Mouse (Mus musculus) embryonic facial prominence, embryonic 10.5 days (tissue): ENCODE results near the gene Sgsh. TPM values are rescaled to one million over a fixed set of nuclear protein-coding genes. Genes with fewer than 3 reads are reported as not detected.
A peak's percentile ranks its signal among the peaks of the same experiment; 100 is the strongest.

Source experiments
- DNase-seq: peaks from one replicate; pipeline ENCODE4 v3.0.0-alpha.2; 2017; ENCODE audit warnings: low spot score
- H3K27ac ChIP-seq: fragments of 300-500 bp; sonication (generic); replicated peaks from 2 replicates; pipeline ENCODE4 v1.5.1; 2016; ENCODE audit warnings: mild to moderate bottlenecking
- H3K27me3 ChIP-seq: fragments of 300-500 bp; sonication (generic); replicated peaks from 2 replicates; pipeline ENCODE4 v1.6.1; 2016; ENCODE audit warnings: low read depth, mild to moderate bottlenecking; ENCODE audit not compliant: poor library complexity, severe bottlenecking
- H3K36me3 ChIP-seq: fragments of 300-500 bp; sonication (generic); replicated peaks from 2 replicates; pipeline ENCODE4 v1.6.1; 2016; ENCODE audit warnings: mild to moderate bottlenecking, moderate library complexity
- H3K4me1 ChIP-seq: fragments of 300-500 bp; sonication (generic); 2 replicates; pipeline ENCODE4 v1.6.1; 2016
- H3K4me3 ChIP-seq: fragments of 300-500 bp; sonication (generic); 2 replicates; pipeline ENCODE4 v1.5.1; 2016; ENCODE audit warnings: mild to moderate bottlenecking, moderate library complexity
- H3K9me3 ChIP-seq: fragments of 300-500 bp; sonication (generic); 2 replicates; pipeline ENCODE4 v1.6.1; 2016; ENCODE audit warnings: mild to moderate bottlenecking
- WGBS: fragments of 180-500 bp; shearing (Covaris S2); methylation state at CpG from one replicate; pipeline ENCODE4 v1.1.7; 2016; 5-methylcytosine and 5-hydroxymethylcytosine counted together
- polyA plus RNA-seq: library from polyadenylated mRNA; unstranded; fragments of >200 nt; fragmentation: Nextera tagmentation; extraction: Ambion mirVana; gene quantifications from 2 replicates; pipeline ENCODE4 v1.2.1, GENCODE M21; 2016

Sgsh gene
- polyA plus RNA-seq, 1 experiment from 2014 or later: 5.5 TPM

DNA sequence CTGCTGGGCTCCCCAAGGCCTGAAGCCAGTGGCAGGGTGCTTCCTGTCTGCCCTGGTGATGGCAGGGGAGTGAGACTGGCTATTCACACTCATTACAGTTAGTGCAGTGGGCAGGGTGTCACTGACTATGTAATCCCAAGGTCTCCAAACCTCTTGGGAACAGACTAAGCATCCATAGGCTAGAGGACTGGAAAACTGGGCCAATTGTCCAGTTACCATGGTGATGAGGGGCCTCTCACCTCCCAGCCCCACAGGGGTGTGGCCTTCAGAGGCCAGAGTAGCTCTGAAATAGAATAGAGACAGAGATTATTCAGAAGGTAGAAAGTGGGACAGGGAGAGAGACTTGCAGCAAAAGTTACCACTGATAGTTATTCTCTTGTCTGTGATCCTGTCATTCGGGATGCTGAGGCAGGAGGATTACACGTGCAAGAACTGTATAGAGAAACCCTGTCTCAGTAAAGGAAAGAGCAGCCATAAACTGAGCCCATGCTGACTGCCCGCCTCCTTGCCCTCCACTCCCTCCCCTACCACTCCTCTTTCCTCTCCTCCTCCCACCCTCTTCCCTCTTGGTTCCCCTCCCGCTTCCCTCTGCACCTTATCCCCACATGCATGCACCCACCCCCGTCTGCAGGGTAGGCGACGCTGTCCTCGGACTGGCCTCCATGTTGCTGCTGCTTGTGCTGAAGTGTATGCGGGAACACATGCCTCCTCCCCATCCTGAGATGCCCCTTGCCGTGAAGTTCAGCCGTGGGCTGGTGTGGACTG, 7.6 kb upstream of the Sgsh start:
- H3K4me1 ChIP-seq: peaks cover 16% of the 10 kb centered on the region
- H3K27me3 ChIP-seq: no peaks in the 10 kb centered on the region
- peaks cover 69% of the 10 kb centered on the region for H3K36me3 ChIP-seq
- no peak for DNase-seq
- WGBS: 33% methylated on average over 11 of the region's 11 CpGs
- peak overlapping the region; percentile 39 for H3K4me3 ChIP-seq
- peak overlapping the region; percentile 61 for H3K27ac ChIP-seq
- no peaks in the 10 kb centered on the region for H3K9me3 ChIP-seq

DNA sequence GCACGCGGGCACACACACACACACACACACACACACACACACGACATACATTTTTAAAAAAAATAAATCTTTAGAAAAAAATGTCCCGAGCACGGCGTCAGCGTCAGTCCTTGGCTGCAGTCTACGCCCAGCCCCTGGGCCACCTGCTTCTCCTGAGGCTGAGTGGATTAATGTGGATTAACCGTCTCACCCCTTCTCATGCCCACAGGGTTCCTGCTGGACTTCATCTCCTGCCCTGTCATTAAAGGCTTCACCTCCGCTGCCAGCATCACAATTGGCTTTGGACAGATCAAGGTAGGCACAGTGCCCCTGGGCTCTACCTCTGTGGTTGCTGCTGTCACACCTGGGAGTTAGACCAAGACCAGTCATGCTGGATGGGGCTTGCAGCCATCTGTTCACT, 3.8 kb upstream of the Sgsh start:
- no peak overlapping the region for H3K27ac ChIP-seq
- peaks cover 40% of the 10 kb centered on the region for H3K4me1 ChIP-seq
- peaks cover 42% of the 10 kb centered on the region for H3K36me3 ChIP-seq
- peaks cover 2% of the 10 kb centered on the region; the same call in 1 of the 2 replicates for H3K27me3 ChIP-seq
- H3K9me3 ChIP-seq: no peaks in the 10 kb centered on the region
- no peak overlapping the region for H3K4me3 ChIP-seq
- 85% methylated on average over 10 of the region's 10 CpGs for WGBS
- no peak for DNase-seq

DNA sequence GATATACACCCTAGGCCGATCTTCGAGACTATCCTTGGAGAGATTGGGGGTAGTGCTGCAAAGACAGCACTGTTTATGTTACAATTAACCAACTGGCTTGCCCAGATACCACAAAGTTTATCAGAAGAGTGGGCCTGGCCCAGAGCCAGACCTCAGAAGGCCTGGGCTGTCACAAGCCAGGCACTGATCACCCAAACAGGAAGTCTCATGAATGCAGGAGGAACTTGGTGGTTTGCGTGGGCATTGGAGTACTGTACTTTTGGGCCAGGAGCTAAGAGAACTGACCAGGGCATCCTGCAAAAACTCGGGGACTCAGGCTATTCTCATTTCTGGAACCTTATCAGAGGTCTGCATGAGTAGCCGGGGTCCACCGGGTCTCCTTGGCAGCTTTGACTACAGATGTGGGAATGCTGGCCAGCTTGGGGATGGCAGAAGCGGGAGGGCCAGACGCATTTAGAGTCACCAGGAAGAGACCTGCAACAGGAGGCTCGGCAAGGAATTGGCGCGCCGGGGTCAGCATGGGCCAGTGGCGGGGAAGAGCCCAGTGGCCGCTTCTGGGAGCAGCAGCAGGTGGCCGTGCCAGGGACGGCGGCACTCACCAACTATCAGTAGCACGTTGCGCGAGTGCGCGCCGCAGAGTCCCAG, 416 bp downstream of the Sgsh start:
- Histone ChIP-seq H3K4me3 (peak overlapping the region; percentile 85), H3K27ac (peak overlapping the region; percentile 86), H3K36me3 (peaks cover 17% of the 10 kb centered on the region), H3K27me3 (peaks cover 11% of the 10 kb centered on the region; the same call in 1 of the 2 replicates), H3K4me1 (peaks cover 31% of the 10 kb centered on the region), H3K9me3 (no peaks in the 10 kb centered on the region)
- WGBS: 7% methylated on average over 23 of the region's 23 CpGs
- DNase-seq: no peak

DNA sequence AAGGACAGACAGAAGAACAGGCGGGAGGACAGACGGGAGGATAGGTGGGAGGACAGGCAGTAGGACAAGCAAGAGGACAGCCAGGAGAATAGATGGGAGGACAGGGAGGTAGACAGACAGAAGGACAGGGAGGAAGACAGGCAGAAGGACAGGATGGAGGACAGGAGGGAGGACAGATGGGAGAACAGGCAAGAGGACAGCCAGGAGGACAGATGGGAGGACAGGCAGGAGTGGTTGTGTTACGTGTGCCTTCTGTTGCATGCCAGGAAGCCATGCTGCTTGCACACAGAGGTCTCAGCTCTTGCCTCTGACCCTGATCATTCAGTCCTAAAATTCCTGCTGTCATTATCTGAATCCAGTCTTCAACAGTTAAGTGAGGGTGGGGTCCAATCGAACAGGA, 1.4 kb downstream of the Sgsh start:
- Histone ChIP-seq H3K4me3 (no peak overlapping the region), H3K27me3 (peaks cover 11% of the 10 kb centered on the region; the same call in 1 of the 2 replicates), H3K27ac (no peak overlapping the region), H3K36me3 (peaks cover 12% of the 10 kb centered on the region), H3K9me3 (no peaks in the 10 kb centered on the region), H3K4me1 (peaks cover 31% of the 10 kb centered on the region)
- WGBS: 84% methylated on average over 4 of the region's 4 CpGs
- no peak for DNase-seq

DNA sequence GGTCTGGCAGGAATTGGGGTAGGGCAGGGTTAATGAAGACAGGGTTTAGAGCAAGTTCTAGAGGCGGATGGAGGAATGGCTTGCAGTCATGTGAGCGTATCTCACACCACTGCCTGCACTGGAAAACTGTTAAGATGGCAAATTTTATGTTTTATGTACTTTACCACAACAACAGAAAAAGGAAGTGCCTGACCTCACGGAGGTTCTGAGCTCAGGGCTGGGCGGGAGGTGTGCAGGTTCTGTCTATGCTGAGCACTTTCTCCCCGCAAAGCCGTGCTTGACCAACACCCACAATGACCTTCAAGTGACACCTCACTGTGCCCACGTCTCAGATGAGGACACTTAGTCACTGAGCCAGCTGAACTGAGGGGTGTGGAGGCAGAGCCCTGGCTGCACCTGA, 3.2 kb downstream of the Sgsh start:
- Histone ChIP-seq H3K9me3 (no peaks in the 10 kb centered on the region), H3K4me1 (peaks cover 31% of the 10 kb centered on the region)
- WGBS: 83% methylated on average over 7 of the region's 7 CpGs

DNA sequence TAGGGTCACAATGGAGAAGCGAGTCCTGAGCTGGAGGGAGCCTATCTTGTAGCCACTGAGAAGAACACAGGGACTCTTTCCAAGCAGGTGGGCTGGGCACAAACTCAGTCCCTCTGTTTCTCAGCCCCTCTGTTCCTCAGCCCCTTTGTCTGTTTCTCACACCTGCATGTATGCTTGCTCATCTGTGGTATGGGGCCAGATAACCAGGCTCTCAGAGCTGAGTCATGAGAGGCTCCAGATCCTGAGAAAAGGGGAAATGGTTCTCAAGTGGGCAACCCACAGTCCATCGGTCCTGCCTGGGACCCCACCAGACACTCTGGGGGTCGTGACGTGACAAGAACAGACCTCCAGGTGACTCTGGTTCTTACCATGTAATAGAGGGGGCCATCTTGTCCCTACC, 8.2 kb downstream of the Sgsh start:
- no peak overlapping the region for H3K4me3 ChIP-seq
- H3K9me3 ChIP-seq: no peaks in the 10 kb centered on the region
- DNase-seq: no peak
- WGBS: 94% methylated on average over 4 of the region's 4 CpGs
- H3K27ac ChIP-seq: no peak overlapping the region
- peaks cover 19% of the 10 kb centered on the region; the same call in 1 of the 2 replicates for H3K36me3 ChIP-seq
- H3K27me3 ChIP-seq: no peaks in the 10 kb centered on the region
- H3K4me1 ChIP-seq: 0 out of 2 replicates have a peak, but pooled peaks cover 2% of the 10 kb centered on the region

More for the DNA sequence above, 3.2 kb downstream of the Sgsh start:
- Histone ChIP-seq H3K36me3 (0 out of 2 replicates have a peak, but pooled peaks cover 7% of the 10 kb centered on the region), H3K4me3 (no peak overlapping the region), H3K27me3 (peaks cover 11% of the 10 kb centered on the region; the same call in 1 of the 2 replicates), H3K27ac (no peak overlapping the region)
- no peak for DNase-seq

DNA sequence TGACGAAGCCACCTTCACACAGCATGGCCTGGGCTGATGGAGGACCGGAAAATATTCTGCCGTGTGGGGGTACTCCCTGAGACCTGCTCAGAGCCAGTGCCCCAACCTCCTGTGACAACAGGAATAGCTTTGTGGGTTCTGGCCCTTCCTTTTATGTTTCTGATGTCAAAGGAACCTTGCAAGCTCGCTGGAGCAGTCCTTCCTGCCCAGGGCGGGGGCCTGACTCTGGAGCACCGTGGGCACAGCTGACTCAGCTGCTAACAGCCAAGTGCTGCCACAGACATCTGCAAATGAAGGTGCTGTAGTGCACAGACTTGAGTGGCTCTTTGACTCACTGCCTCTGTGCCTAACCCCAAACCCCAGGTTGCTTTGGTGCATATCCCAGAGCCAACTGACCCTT, 10.5 kb downstream of the Sgsh start:
- DNase-seq: no peak
- Histone ChIP-seq H3K4me1 (0 out of 2 replicates have a peak, but pooled peaks cover 2% of the 10 kb centered on the region), H3K27ac (no peak overlapping the region), H3K9me3 (no peaks in the 10 kb centered on the region), H3K36me3 (peaks cover 19% of the 10 kb centered on the region; the same call in 1 of the 2 replicates), H3K4me3 (no peak overlapping the region), H3K27me3 (no peaks in the 10 kb centered on the region)
- 73% methylated on average over 6 of the region's 6 CpGs for WGBS

DNA sequence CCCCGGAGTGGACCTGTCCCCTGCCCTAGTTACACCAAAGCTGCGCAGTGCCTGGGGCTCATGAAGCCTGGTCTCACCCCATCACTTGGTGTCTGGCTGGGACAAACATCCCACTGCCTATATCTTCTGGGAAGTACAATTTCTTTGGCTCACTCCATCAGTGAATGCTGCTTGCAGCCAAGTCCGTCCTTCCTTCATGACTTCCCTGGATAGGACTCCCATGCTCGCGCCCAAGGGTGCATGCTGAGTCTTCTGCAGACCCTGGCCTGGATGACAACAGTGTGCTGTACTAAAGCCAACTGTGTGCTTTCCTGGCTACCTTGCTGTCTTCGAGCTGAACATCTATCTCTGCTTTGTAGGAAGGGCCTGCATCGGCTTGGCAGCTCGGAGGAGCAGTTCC, 11.2 kb downstream of the Sgsh start:
- 88% methylated on average over 8 of the region's 8 CpGs for WGBS
- no peak overlapping the region for H3K4me3 ChIP-seq

DNA sequence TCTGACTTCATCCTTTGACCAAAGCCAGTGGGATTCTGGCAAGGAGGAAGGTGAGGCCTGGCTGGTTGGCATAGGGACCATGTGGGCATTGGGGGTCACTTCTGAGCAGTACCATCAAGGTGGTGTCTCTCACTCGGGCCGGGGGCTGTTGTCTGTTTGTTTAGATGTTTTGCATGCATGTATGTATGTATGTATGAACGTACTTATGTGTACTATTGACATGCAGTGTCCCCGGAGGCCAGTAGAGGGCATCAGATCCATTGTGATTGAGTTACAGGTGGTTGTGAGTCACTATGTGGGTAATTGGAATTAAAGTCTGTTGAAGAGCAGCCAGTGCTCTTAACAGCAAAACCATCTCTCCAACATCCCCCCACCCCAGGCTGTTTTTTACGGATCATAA, 15.7 kb downstream of the Sgsh start:
- Histone ChIP-seq H3K4me1 (0 out of 2 replicates have a peak, but pooled peaks cover 7% of the 10 kb centered on the region), H3K27ac (no peak overlapping the region), H3K4me3 (no peak overlapping the region), H3K36me3 (no peaks in the 10 kb centered on the region), H3K27me3 (no peaks in the 10 kb centered on the region), H3K9me3 (no peaks in the 10 kb centered on the region)
- DNase-seq: peak; percentile 81
- WGBS: 7% methylated on average over 5 of the region's 5 CpGs

More for the DNA sequence above, 11.2 kb downstream of the Sgsh start:
- Histone ChIP-seq H3K4me1 (0 out of 2 replicates have a peak, but pooled peaks cover 7% of the 10 kb centered on the region), H3K27me3 (no peaks in the 10 kb centered on the region), H3K27ac (no peak overlapping the region), H3K36me3 (peaks cover 15% of the 10 kb centered on the region; the same call in 1 of the 2 replicates), H3K9me3 (no peaks in the 10 kb centered on the region)
- no peak for DNase-seq

DNA sequence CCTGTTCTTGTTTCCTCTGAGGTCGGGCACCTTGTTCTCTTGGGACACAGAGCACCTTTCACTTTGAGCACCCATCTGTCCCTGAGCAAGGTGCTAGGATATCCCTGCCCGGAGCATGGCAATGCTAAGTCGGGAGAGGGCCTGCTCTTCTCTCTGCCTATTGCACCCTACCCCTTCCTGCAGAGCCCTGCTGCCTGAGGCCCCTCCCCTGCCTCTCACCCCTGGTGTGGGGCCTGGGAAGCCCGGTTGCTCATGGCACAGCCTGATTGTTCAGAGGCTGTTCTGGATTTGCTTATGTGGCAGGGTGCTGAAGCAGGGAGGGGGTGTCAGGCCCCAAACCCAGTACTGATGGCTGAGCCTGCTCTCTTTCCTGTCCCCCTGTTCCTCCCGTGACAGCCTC, 16.2 kb downstream of the Sgsh start:
- no peaks in the 10 kb centered on the region for H3K9me3 ChIP-seq
- no peak overlapping the region for H3K27ac ChIP-seq
- no peak overlapping the region for H3K4me3 ChIP-seq
- 56% methylated on average over 5 of the region's 5 CpGs for WGBS
- H3K36me3 ChIP-seq: no peaks in the 10 kb centered on the region
- H3K27me3 ChIP-seq: no peaks in the 10 kb centered on the region
- no peak for DNase-seq
- H3K4me1 ChIP-seq: 0 out of 2 replicates have a peak, but pooled peaks cover 7% of the 10 kb centered on the region

DNA sequence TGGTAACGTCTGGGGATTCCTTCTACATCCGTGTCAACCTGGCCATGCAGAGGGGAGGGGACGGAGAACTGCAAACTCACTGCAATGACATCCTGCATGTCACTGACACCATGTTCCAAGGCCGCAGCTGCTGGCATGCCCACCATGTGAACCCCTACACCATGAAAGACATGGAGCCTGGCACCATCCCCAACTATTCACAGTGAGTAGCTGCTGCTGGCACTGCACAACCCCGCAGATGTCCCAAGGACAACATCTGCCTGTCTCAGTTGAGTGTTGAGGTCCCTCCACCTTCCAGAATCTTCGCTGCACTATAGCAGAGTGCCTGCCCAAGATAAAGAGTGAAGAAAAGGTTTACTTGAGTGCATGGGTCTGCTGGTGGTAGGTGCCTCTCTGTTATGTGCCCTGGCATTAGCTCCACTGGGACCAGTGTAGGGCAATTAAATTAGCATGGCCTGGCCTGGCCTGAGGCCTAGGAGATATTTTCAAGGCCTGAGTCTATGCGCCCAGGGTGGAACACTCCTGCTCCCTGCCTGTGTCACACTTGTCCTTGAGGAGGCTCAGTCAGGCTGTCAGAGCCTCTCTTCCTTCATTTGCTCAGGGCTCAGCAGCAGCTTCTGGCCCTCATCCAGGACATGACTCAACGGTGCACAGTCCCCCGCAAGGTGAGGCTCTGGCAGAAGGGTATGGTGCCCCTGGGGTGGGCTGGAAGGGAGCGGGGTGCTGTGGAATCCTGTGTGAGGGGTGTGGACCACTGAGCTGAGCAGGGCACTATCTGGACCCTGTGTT, 16.9 kb downstream of the Sgsh start:
- no peak for DNase-seq
- Histone ChIP-seq H3K4me1 (peaks cover 9% of the 10 kb centered on the region; the same call in 1 of the 2 replicates), H3K4me3 (no peak overlapping the region), H3K36me3 (no peaks in the 10 kb centered on the region), H3K9me3 (no peaks in the 10 kb centered on the region), H3K27ac (no peak overlapping the region), H3K27me3 (peaks cover 1% of the 10 kb centered on the region; the same call in 1 of the 2 replicates)
- 84% methylated on average over 10 of the region's 10 CpGs for WGBS

DNA sequence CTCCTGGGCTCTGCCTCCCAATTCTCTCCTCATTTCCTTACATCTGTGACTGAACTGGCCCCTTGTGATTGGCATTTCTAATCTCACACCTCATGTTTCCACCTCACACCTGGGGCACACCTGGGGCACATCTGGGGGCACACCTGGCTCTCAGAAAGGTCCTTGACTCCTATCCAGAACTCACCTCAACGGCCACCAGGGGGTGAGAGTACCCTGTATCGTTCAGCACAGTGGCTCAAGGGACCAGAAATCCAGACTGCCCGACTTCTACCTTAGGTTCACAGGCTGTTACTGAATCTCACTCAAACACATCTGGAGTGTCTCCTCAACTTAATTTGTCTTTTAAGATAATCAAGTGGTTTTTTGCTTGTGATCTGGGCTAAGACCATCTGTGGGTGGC, 23.4 kb downstream of the Sgsh start:
- Histone ChIP-seq H3K9me3 (no peaks in the 10 kb centered on the region), H3K27ac (no peak overlapping the region), H3K27me3 (peaks cover 37% of the 10 kb centered on the region), H3K4me3 (no peak overlapping the region), H3K4me1 (peaks cover 13% of the 10 kb centered on the region), H3K36me3 (no peaks in the 10 kb centered on the region)
- no peak for DNase-seq
- WGBS: 47% methylated on average over 3 of the region's 3 CpGs
